Mouse (Mus musculus) stomach, postnatal 0 days (tissue): Measurements from ENCODE around the gene Olfr678. TPM values are rescaled to one million over a fixed set of nuclear protein-coding genes. Genes with fewer than 3 reads are reported as not detected.
"Not testable (repeated sequence)": the region's sequence is repeated elsewhere in the genome, so short reads cannot be mapped to it uniquely, and the experiment has no call there.

Source experiments
- ATAC-seq: fragments of 200-750 bp; cut with Nextera tagmentation; 2 replicates; pipeline ENCODE4 v1.8.0; 2017; ENCODE audit not compliant: low FRiP score, low TSS enrichment
- DNase-seq: peaks from one replicate; pipeline ENCODE4 v3.0.0-alpha.2; 2016; ENCODE audit warnings: low spot score
- H3K27ac ChIP-seq: fragments of 300-500 bp; sonication (generic); replicated peaks from 2 replicates; pipeline ENCODE4 v1.5.1; 2014; ENCODE audit warnings: mild to moderate bottlenecking, control low read depth
- H3K27me3 ChIP-seq: fragments of 300-500 bp; sonication (generic); 2 replicates; pipeline ENCODE4 v1.6.1; 2014; ENCODE audit warnings: low read length; ENCODE audit not compliant: control insufficient read depth, insufficient read depth
- H3K36me3 ChIP-seq: fragments of 300-500 bp; sonication (generic); 2 replicates; pipeline ENCODE4 v1.6.1; 2014; ENCODE audit warnings: low read length, mixed read lengths; ENCODE audit not compliant: control insufficient read depth, insufficient read depth
- H3K4me1 ChIP-seq: fragments of 300-500 bp; sonication (generic); replicated peaks from 2 replicates; pipeline ENCODE4 v1.6.1; 2014; ENCODE audit warnings: antibody characterized with exemption; ENCODE audit not compliant: control insufficient read depth, insufficient read depth
- H3K4me2 ChIP-seq: fragments of 300-500 bp; sonication (generic); replicated peaks from 2 replicates; pipeline ENCODE4 v1.6.1; 2014; ENCODE audit warnings: low read depth, mild to moderate bottlenecking, control low read depth, moderate library complexity
- H3K4me3 ChIP-seq: fragments of 300-500 bp; sonication (generic); 2 replicates; pipeline ENCODE4 v1.5.1; 2014; ENCODE audit warnings: low read depth, low read length, control low read depth
- H3K9ac ChIP-seq: fragments of 300-500 bp; sonication (generic); 2 replicates; pipeline ENCODE4 v1.6.1; 2014; ENCODE audit warnings: mild to moderate bottlenecking, low read length, control low read depth, mixed read lengths
- H3K9me3 ChIP-seq: fragments of 300-500 bp; sonication (generic); 2 replicates; pipeline ENCODE4 v1.6.1; 2016; ENCODE audit warnings: low read length; ENCODE audit not compliant: control insufficient read depth
- CTCF ChIP-seq: IDR thresholded peaks from 2 replicates; pipeline ENCODE4 v1.5.1; 2016; ENCODE audit warnings: antibody characterized with exemption, low read depth, mild to moderate bottlenecking, moderate library complexity
- EP300 ChIP-seq: optimal IDR thresholded peaks from 2 replicates; pipeline ENCODE3; 2016; ENCODE audit warnings: antibody characterized with exemption
- WGBS: fragments of 180-500 bp; shearing (Covaris S2); extraction: QIAGEN DNeasy Blood & Tissue Kit; methylation state at CpG from one replicate; pipeline ENCODE4 v1.1.7; 2014; 5-methylcytosine and 5-hydroxymethylcytosine counted together
- polyA plus RNA-seq: library from polyadenylated mRNA; unstranded; fragments of >200 nt; fragmentation: Nextera tagmentation; extraction: Ambion mirVana; gene quantifications from 2 replicates; pipeline ENCODE4 v1.2.1, GENCODE M21; 2015

The Olfr678 gene
- not detected in 2 replicates for polyA plus RNA-seq

DNA sequence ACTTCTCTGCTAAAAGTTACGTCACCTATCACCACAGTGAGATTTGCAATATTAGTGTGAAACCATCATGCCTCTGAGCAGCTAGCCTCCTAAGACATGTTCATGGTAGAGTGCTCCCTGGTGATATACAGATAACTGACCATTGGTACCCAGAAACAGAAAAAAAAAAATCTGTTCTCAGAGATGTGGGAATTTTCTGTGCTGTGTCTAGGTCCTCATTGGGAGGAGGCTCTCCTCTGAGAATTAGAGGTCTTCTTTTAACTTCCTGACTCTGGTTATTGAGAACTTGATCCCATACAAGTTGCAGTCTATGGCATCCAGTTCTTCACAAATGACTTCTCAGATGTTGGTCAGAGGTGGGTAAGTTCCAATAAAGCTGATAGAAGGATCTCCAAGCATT, at the start of gene Olfr678:
Gene Olfr678 (plus strand): TSS at position 301 of the 400 bp plus-strand sequence.
- Histone ChIP-seq H3K4me3 (no peak within 1 kb of the TSS), H3K4me1 (no peaks in the 10 kb centered on the region), H3K27me3 (no peaks in the 10 kb centered on the region), H3K9me3 (no peaks in the 10 kb centered on the region), H3K36me3 (no peaks in the 10 kb centered on the region), H3K27ac (no peak within 1 kb of the TSS), H3K9ac (no peak within 1 kb of the TSS), H3K4me2 (no peak within 1 kb of the TSS)
- DNase-seq (no peak), ATAC-seq (no peak)
- TF ChIP-seq CTCF: no peak
- no peak for TF ChIP-seq EP300
- WGBS: 74% methylated on average over 1 of the region's 1 CpGs

DNA sequence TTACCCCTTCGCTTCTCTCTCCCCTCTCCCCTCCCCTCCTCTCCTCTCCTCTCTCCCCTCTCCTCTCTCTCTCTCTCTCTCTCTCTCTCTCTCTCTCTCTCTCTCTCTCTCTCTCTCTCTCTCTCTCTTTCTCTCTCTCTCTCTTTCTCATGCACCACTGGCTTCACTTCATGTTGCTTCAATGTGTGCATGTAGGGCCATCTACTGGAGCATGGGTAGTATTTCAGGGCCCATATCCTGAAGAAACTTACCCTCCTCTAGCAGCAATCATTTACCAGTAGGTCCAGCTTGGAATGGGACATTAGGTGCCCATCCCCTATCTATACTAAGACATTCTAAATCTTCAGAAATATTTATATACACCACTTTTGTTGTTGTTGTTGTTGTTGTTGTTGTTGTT, 41.7 kb upstream of the Olfr678 start:
- H3K9me3 ChIP-seq: no peaks in the 10 kb centered on the region
- no peak overlapping the region for H3K4me2 ChIP-seq
- no peaks in the 10 kb centered on the region for H3K4me1 ChIP-seq
- TF ChIP-seq EP300 (no peak), CTCF (peak; percentile 37; the same call in 1 of the 2 replicates)
- DNase-seq: no peak
- no peaks in the 10 kb centered on the region for H3K27me3 ChIP-seq
- H3K9ac ChIP-seq: no peak overlapping the region
- H3K4me3 ChIP-seq: no peak overlapping the region
- no peak for ATAC-seq
- no peaks in the 10 kb centered on the region for H3K36me3 ChIP-seq
- 71% methylated on average over 1 of the region's 1 CpGs for WGBS
- no peak overlapping the region for H3K27ac ChIP-seq

DNA sequence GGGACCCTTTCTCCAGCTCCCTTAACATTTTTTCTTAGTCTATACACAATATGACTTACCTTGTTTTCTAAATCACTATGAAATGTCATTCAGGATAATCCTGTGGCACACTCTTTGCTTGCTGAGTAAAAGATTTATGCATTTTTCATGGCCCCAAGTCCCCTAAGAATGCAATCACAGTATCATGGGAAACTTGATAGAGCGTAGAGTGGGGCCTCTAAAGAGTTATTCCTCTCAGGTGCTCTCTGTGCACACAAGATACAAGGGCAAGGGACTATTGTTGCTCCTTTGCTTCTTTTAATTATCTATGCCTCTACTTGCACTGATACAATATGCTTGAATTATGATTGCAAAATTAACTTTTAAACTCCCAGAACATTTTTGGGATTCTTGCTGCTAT, 35.9 kb upstream of the Olfr678 start, which contains the start of gene Olfr675:
Gene Olfr675 (minus strand): TSS at position 101 of the 400 bp plus-strand sequence.
- no peak for TF ChIP-seq EP300
- TF ChIP-seq CTCF: no peak
- no peak for ATAC-seq
- no peaks in the 10 kb centered on the region for H3K9me3 ChIP-seq
- H3K27me3 ChIP-seq: no peaks in the 10 kb centered on the region
- H3K4me3 ChIP-seq: no peak within 1 kb of the TSS
- H3K9ac ChIP-seq: no peak within 1 kb of the TSS
- no peak within 1 kb of the TSS for H3K4me2 ChIP-seq
- H3K4me1 ChIP-seq: no peaks in the 10 kb centered on the region
- H3K27ac ChIP-seq: no peak within 1 kb of the TSS
- 71% methylated on average over 1 of the region's 1 CpGs for WGBS
- DNase-seq: no peak
- H3K36me3 ChIP-seq: no peaks in the 10 kb centered on the region

DNA sequence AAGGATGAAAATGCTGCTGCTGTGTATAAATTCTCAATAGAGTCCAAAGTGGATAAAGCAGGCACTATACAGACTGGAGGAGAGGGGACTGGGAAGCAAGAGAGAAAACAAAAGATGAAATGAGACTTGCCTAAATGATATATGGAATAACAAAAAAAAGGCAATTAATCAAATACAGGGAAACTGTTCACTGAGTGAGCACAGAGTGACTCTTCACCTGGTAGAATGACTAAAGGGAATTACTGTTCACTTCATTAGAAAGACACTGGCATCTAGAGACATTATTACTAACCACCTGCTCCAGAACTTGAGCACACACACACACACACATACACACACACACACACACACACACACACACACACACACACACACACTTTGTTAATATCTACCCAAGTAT, 31.9 kb upstream of the Olfr678 start, which contains the start of gene Olfr676:
Gene Olfr676 (plus strand): TSS at position 301 of the 400 bp plus-strand sequence.
- no peaks in the 10 kb centered on the region for H3K9me3 ChIP-seq
- no peaks in the 10 kb centered on the region for H3K36me3 ChIP-seq
- TF ChIP-seq EP300: no peak
- no peaks in the 10 kb centered on the region for H3K27me3 ChIP-seq
- H3K4me2 ChIP-seq: no peak within 1 kb of the TSS
- DNase-seq (no peak), ATAC-seq (no peak)
- H3K9ac ChIP-seq: no peak within 1 kb of the TSS
- H3K4me3 ChIP-seq: no peak within 1 kb of the TSS
- no peak within 1 kb of the TSS for H3K27ac ChIP-seq
- H3K4me1 ChIP-seq: no peaks in the 10 kb centered on the region

DNA sequence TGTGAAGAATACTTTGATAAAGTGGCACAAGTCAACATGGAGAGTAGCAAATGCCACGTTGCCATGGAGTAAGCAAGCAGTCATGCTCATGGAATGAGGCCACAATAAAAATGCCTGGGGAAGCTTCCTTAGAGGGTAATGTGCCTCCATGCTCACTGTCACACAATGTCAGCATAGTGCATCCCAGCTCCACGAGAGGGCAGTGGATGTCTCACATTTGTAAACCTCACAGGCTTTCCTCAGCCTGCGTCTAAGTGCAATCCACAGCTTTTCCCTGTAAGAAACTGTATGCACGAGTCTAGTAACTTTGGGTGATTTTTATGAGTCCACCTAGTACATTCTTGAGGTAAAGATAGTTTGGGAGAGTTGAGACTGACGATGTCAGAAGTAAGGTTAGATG, 30.4 kb upstream of the Olfr678 start:
- TF ChIP-seq CTCF: peak; percentile 31
- H3K4me2 ChIP-seq, H3K4me1 ChIP-seq, DNase-seq, H3K9ac ChIP-seq, ATAC-seq, H3K36me3 ChIP-seq, H3K27ac ChIP-seq, H3K9me3 ChIP-seq, H3K4me3 ChIP-seq, H3K27me3 ChIP-seq: not testable (repeated sequence)
- 44% methylated on average over 5 of the region's 5 CpGs for WGBS

- H3K4me1 ChIP-seq: no peaks in the 10 kb centered on the region
- no peaks in the 10 kb centered on the region for H3K9me3 ChIP-seq
- H3K4me3 ChIP-seq: no peak overlapping the region
- H3K9ac ChIP-seq: no peak overlapping the region
- DNase-seq: no peak
- no peak for ATAC-seq
- H3K36me3 ChIP-seq: no peaks in the 10 kb centered on the region
- H3K4me2 ChIP-seq: no peak overlapping the region
- no peaks in the 10 kb centered on the region for H3K27me3 ChIP-seq
- H3K27ac ChIP-seq: no peak overlapping the region
- TF ChIP-seq EP300 (no peak), CTCF (peak; percentile 27; the same call in 1 of the 2 replicates)
Observed at GRCm38 (mm10) chr7:105058951-105059350, 5.3 kb upstream of the Olfr678 start.
